Mouse (Mus musculus): ENCODE measurements around the gene Nup98. TPM values are rescaled to one million over a fixed set of nuclear protein-coding genes. Genes with fewer than 3 reads are reported as not detected.

The Nup98 gene
- total and polyA plus RNA-seq, 2 experiments = 6.7 to 14.0 TPM

- no peaks in the 10 kb centered on the region for H3K79me2 ChIP-seq (ENCODE audit: control insufficient read depth, insufficient read depth, low read length)
- TF ChIP-seq CTCF (IDR thresholded peaks at IDR 0.05; ENCODE audit: low read depth, low read length) = no peak
- no peak for TF ChIP-seq POLR2A (IDR thresholded peaks at IDR 0.05; ENCODE audit: extremely low read depth, insufficient read depth, low read length)
- H3K27ac ChIP-seq (replicated peaks; ENCODE audit: insufficient read depth, low read depth, low read length) = no peak overlapping the region
- 97% methylated on average over 5 of the region's 5 CpGs for whole genome bisulfite sequencing
- H3K4me1 ChIP-seq (ENCODE audit: control insufficient read depth, insufficient read depth, low read length) = no peaks in the 10 kb centered on the region
- no peak overlapping the region for H3K4me3 ChIP-seq (ENCODE audit: insufficient read depth, low read depth, low read length)
- no peaks in the 10 kb centered on the region for H3K27me3 ChIP-seq (ENCODE audit: control insufficient read depth, insufficient read depth, low read length)
- H3K9ac ChIP-seq (ENCODE audit: low read depth, low read length) = no peak overlapping the region
- DNase-seq (ENCODE audit: extremely low read depth, low read depth, low spot score) = no peak
- peaks cover 60% of the 10 kb centered on the region for H3K36me3 ChIP-seq (ENCODE audit: control insufficient read depth, insufficient read depth, low read length)
Observed at GRCm38 (mm10) chr7:102137898-102138297, 72.1 kb downstream of the Nup98 start.

GRCm38 (mm10) chr7:102137464-102137863 is 72.5 kb downstream of the Nup98 start:
- DNase-seq (ENCODE audit: extremely low read depth, low read depth, low spot score) = peak; percentile 24
- TF ChIP-seq CTCF (IDR thresholded peaks at IDR 0.05; ENCODE audit: low read depth, low read length) = peak; percentile 48; the same call in 1 of the 2 replicates
- TF ChIP-seq POLR2A (IDR thresholded peaks at IDR 0.05; ENCODE audit: extremely low read depth, insufficient read depth, low read length) = no peak
- Histone ChIP-seq H3K4me3 (ENCODE audit: insufficient read depth, low read depth, low read length) (no peak overlapping the region), H3K79me2 (ENCODE audit: control insufficient read depth, insufficient read depth, low read length) (no peaks in the 10 kb centered on the region), H3K4me1 (ENCODE audit: control insufficient read depth, insufficient read depth, low read length) (no peaks in the 10 kb centered on the region), H3K9ac (ENCODE audit: low read depth, low read length) (no peak overlapping the region), H3K27ac (replicated peaks; ENCODE audit: insufficient read depth, low read depth, low read length) (no peak overlapping the region), H3K27me3 (ENCODE audit: control insufficient read depth, insufficient read depth, low read length) (no peaks in the 10 kb centered on the region), H3K36me3 (ENCODE audit: control insufficient read depth, insufficient read depth, low read length) (peaks cover 62% of the 10 kb centered on the region)
- WGBS = 82% methylated on average over 1 of the region's 1 CpGs

- peak; percentile 15 for DNase-seq (ENCODE audit: extremely low read depth, low read depth, low spot score)
- Histone ChIP-seq H3K79me2 (ENCODE audit: control insufficient read depth, insufficient read depth, low read length) (no peaks in the 10 kb centered on the region), H3K36me3 (ENCODE audit: control insufficient read depth, insufficient read depth, low read length) (peaks cover 58% of the 10 kb centered on the region), H3K4me3 (ENCODE audit: insufficient read depth, low read depth, low read length) (no peak overlapping the region), H3K4me1 (ENCODE audit: control insufficient read depth, insufficient read depth, low read length) (no peaks in the 10 kb centered on the region), H3K27ac (replicated peaks; ENCODE audit: insufficient read depth, low read depth, low read length) (no peak overlapping the region), H3K9ac (ENCODE audit: low read depth, low read length) (no peak overlapping the region), H3K27me3 (ENCODE audit: control insufficient read depth, insufficient read depth, low read length) (no peaks in the 10 kb centered on the region)
- TF ChIP-seq POLR2A (IDR thresholded peaks at IDR 0.05; ENCODE audit: extremely low read depth, insufficient read depth, low read length) (no peak), CTCF (IDR thresholded peaks at IDR 0.05; ENCODE audit: low read depth, low read length) (no peak)
- WGBS = 29% methylated on average over 4 of the region's 4 CpGs
Observed at GRCm38 (mm10) chr7:102132395-102132794, 77.6 kb downstream of the Nup98 start.

- Histone ChIP-seq H3K4me1 (ENCODE audit: control insufficient read depth, insufficient read depth, low read length) (no peaks in the 10 kb centered on the region), H3K9ac (ENCODE audit: low read depth, low read length) (no peak overlapping the region), H3K4me3 (ENCODE audit: insufficient read depth, low read depth, low read length) (no peak overlapping the region), H3K36me3 (ENCODE audit: control insufficient read depth, insufficient read depth, low read length) (peaks cover 54% of the 10 kb centered on the region), H3K79me2 (ENCODE audit: control insufficient read depth, insufficient read depth, low read length) (no peaks in the 10 kb centered on the region), H3K27ac (replicated peaks; ENCODE audit: insufficient read depth, low read depth, low read length) (no peak overlapping the region), H3K27me3 (ENCODE audit: control insufficient read depth, insufficient read depth, low read length) (no peaks in the 10 kb centered on the region)
- no peak for DNase-seq (ENCODE audit: extremely low read depth, low read depth, low spot score)
- WGBS = 96% methylated on average over 10 of the region's 10 CpGs
- TF ChIP-seq POLR2A (IDR thresholded peaks at IDR 0.05; ENCODE audit: extremely low read depth, insufficient read depth, low read length) (no peak), CTCF (IDR thresholded peaks at IDR 0.05; ENCODE audit: low read depth, low read length) (no peak)
Observed at GRCm38 (mm10) chr7:102120326-102120725, 89.7 kb downstream of the Nup98 start.

- peaks cover 25% of the 10 kb centered on the region for H3K36me3 ChIP-seq (ENCODE audit: control insufficient read depth, insufficient read depth, low read length)
- no peak overlapping the region for H3K9ac ChIP-seq (ENCODE audit: low read depth, low read length)
- no peak overlapping the region for H3K27ac ChIP-seq (replicated peaks; ENCODE audit: insufficient read depth, low read depth, low read length)
- DNase-seq (ENCODE audit: extremely low read depth, low read depth, low spot score) = no peak
- no peak overlapping the region for H3K4me3 ChIP-seq (ENCODE audit: insufficient read depth, low read depth, low read length)
- WGBS = 73% methylated on average over 6 of the region's 6 CpGs
- no peaks in the 10 kb centered on the region for H3K79me2 ChIP-seq (ENCODE audit: control insufficient read depth, insufficient read depth, low read length)
- TF ChIP-seq POLR2A (IDR thresholded peaks at IDR 0.05; ENCODE audit: extremely low read depth, insufficient read depth, low read length) (no peak), CTCF (IDR thresholded peaks at IDR 0.05; ENCODE audit: low read depth, low read length) (no peak)
- no peaks in the 10 kb centered on the region for H3K27me3 ChIP-seq (ENCODE audit: control insufficient read depth, insufficient read depth, low read length)
- no peaks in the 10 kb centered on the region for H3K4me1 ChIP-seq (ENCODE audit: control insufficient read depth, insufficient read depth, low read length)
Observed at GRCm38 (mm10) chr7:102117382-102117781, 92.6 kb downstream of the Nup98 start.

- 53% methylated on average over 7 of the region's 7 CpGs for WGBS
- Histone ChIP-seq H3K27me3 (ENCODE audit: control insufficient read depth, insufficient read depth, low read length) (no peaks in the 10 kb centered on the region), H3K4me1 (ENCODE audit: control insufficient read depth, insufficient read depth, low read length) (no peaks in the 10 kb centered on the region), H3K36me3 (ENCODE audit: control insufficient read depth, insufficient read depth, low read length) (peaks cover 19% of the 10 kb centered on the region), H3K9ac (ENCODE audit: low read depth, low read length) (no peak within 1 kb of the TSS), H3K79me2 (ENCODE audit: control insufficient read depth, insufficient read depth, low read length) (no peaks in the 10 kb centered on the region), H3K4me3 (ENCODE audit: insufficient read depth, low read depth, low read length) (no peak within 1 kb of the TSS), H3K27ac (replicated peaks; ENCODE audit: insufficient read depth, low read depth, low read length) (no peak within 1 kb of the TSS)
- DNase-seq (ENCODE audit: extremely low read depth, low read depth, low spot score) = no peak
- TF ChIP-seq CTCF (IDR thresholded peaks at IDR 0.05; ENCODE audit: low read depth, low read length) (no peak), POLR2A (IDR thresholded peaks at IDR 0.05; ENCODE audit: extremely low read depth, insufficient read depth, low read length) (no peak)
Observed at GRCm38 (mm10) chr7:102116579-102117331, 93.2 kb downstream of the Nup98 start, which contains the start of gene Chrna10. Chrna10 (minus strand) TSS chr7:102116828.
